Mouse (Mus musculus) CH12.LX (cell line): ENCODE measurements around the gene Wdr12.

ENCODE experiments used
- CHD2 ChIP-seq: IDR thresholded peaks from 2 replicates; pipeline ENCODE4 v1.6.1; 2011; ENCODE audit warnings: low read length, improper control_type of control experiment
- CTCF ChIP-seq, 2 experiments: IDR thresholded peaks in 1 of 2; conservative IDR thresholded peaks in 1 of 2; 2 replicates each; pipeline ENCODE4 v1.5.1; 2011 to 2012; ENCODE audit warnings: low read depth in 2 of 2, low read length in 2 of 2, improper control_type of control experiment in 1 of 2, inconsistent platforms in 1 of 2, mild to moderate bottlenecking in 1 of 2, moderate library complexity in 1 of 2
- EP300 ChIP-seq: IDR thresholded peaks from 2 replicates; pipeline ENCODE4 v1.6.1; 2011; ENCODE audit warnings: low read length, improper control_type of control experiment
- POLR2A ChIP-seq: IDR thresholded peaks from 2 replicates; pipeline ENCODE4 v1.6.1; 2011; ENCODE audit warnings: low read depth, mild to moderate bottlenecking, improper control_type of control experiment, low read length

DNA sequence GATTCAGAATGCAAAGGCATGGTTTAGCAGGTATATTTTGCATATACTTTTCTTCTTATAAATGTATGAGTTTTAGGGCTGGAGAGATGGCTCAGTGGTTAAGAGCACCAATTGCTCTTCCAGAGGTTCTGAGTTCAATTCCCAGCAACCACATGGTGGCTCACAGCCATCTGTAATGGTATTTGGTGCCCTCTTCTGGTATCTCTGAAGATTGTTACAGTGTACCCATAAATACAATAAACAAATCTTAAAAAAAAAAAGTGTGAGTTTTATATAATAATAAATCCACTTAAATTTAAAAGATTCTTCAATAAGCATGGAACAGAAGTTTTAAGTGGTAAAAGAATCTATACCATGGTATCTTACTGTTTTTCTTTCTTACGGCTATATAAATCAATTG, 6.1 kb upstream of the Wdr12 start:
- TF ChIP-seq CHD2 (no peak), POLR2A (no peak), EP300 (no peak), CTCF (conservative IDR thresholded peaks at IDR 0.05 in 1 of 2, IDR thresholded peaks at IDR 0.05 in 1 of 2; ENCODE audit: low read depth in 2 of 2, low read length in 2 of 2) (peak in 1 of 2 experiments; percentile 54; a peak in 2 of 4 replicates)
